Mouse (Mus musculus) CH12F3 (cell line): ENCODE measurements at regions not wholly inside any gene's neighbourhood (a gene's known extent, or its start where the extent isn't known, plus 50 kb on each side); places are given as distances from the start of the nearest gene placed in this dataset.

Experiments used
- in situ Hi-C: fragments of 300-500 bp; cut with MboI; formaldehyde crosslinking; loops from 2 replicates; pipeline ENCODE4 v1.14.3; 2020; ENCODE audit warnings: low sequenced_read_pairs

DNA sequence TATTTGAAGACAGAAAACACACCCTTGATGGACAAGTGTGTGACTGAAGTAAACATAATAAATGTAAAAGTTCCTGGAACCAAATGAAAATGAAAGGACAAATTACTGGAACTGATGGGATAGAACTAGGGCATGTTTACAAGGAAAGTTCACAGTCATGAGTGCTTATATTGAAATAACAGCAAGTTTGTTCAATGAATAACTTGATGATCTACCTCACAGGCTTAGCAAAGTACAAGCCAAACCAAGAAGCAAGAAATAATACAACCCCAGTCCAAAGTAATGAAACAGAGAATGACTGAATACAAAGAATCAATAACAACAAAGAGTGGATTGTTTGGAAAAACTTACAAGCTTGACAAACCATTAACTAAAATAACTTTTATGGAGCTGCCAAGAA, 56.2 kb downstream of the Gm379 start:
- in situ Hi-C loops: no loop called here

- in situ Hi-C loops: no loop called here
These were observed 64.7 kb downstream of the Gm379 start for GRCm38 (mm10) chrX:108599906-108600468.

- in situ Hi-C loops: no loop called here
These were observed 102.7 kb downstream of the Gm379 start for GRCm38 (mm10) chrX:108561977-108562376.

DNA sequence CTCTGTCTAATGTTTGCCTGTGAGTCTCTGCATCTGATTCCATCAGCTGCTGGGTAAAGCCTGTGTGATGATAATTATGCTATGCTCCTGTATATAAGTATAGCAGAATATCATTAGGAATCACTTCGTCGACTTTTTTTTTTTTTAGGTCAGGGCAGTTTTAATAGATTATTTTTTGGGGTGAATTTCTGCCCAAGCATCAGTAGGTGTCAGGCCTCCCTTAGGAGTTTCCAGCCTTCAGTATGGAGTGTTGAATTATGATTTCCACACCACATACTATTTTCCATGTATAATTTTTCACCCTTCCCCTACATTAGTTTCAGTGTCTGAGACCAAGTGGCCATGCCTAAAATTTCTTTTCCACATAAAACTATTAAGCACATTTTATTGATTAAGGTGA, 121.5 kb downstream of the Gm379 start:
- in situ Hi-C loops: loop anchor here (25.0 kb wide), 1 partner anchor 731 kb away; the partner anchor contains the start of gene 2610002M06Rik

DNA sequence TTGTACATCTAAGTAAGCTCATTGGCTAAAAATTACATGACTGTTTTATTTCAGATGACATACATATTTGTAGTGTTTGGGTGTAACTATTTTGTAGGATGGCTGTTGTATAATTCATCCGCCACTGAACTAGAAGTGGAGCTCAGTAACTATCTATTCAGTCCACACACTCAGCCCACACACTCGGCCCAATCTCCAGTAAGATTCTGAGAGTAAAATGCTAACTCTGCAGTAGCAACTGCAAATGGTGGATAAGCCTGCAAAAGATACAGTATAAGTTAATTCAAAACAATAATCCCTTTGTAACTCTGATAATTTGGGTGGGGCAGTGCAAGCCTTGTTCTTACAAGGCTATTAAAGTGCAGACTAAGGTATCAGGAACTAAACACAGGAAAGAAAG, 123.3 kb downstream of the Gm379 start:
- in situ Hi-C loops: loop anchor here (25.0 kb wide), 1 partner anchor 729 kb away; the partner anchor contains the start of gene 2610002M06Rik

DNA sequence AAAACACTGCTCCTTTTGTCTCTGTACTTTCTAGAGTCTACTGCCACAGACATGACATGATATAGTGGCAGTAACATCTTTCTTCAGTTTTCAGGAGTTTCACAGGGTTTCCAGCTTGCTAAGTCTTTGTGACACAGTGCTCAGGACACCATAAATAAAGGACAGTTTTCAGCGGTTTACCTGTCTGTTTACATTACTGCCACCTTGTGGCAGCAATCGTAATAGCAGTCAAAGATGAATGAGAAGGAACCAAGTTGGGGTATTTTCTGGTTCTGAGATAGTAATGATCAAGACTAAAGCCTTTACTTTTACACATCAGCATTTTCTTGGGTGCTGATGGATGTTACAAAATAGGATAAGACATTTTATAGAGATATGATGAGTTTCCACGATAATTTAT, 127.7 kb downstream of the Gm379 start:
- in situ Hi-C loops: loop anchor here (25.0 kb wide), 1 partner anchor 725 kb away; the partner anchor contains the start of gene 2610002M06Rik
